Mouse (Mus musculus) telencephalon, adult 2 months (tissue): ENCODE data around the gene Tnnc1.

ENCODE experiments used
- DNase-seq: peaks from one replicate; pipeline ENCODE4 v3.0.0-alpha.2; 2011; ENCODE audit warnings: low read depth, low spot score

Gene Tnnc1

GRCm38 (mm10) chr14:31212499-31212898 lies 4.4 kb downstream of the Tnnc1 start:
- no peak for DNase-seq

GRCm38 (mm10) chr14:31213868-31214267 lies 5.8 kb downstream of the Tnnc1 start:
- no peak for DNase-seq

GRCm38 (mm10) chr14:31214684-31215083 lies 6.6 kb downstream of the Tnnc1 start:
- no peak for DNase-seq

GRCm38 (mm10) chr14:31215157-31216002 lies 7.3 kb downstream of the Tnnc1 start:
- DNase-seq, result no peak

GRCm38 (mm10) chr14:31216846-31217245 lies 8.7 kb downstream of the Tnnc1 start, which contains the start of gene Nisch:
Gene Nisch, minus strand, starts transcription at chr14:31216946.
- DNase-seq, result no peak

- DNase-seq, result no peak
Observed at GRCm38 (mm10) chr14:31217666-31218065, 9.6 kb downstream of the Tnnc1 start, which contains the start of gene Sema3g. Gene Sema3g, plus strand, starts transcription at chr14:31217860.

- DNase-seq, result no peak
Observed at GRCm38 (mm10) chr14:31226978-31227377, 18.9 kb downstream of the Tnnc1 start.

- no peak for DNase-seq
Observed at GRCm38 (mm10) chr14:31228234-31228633, 20.1 kb downstream of the Tnnc1 start.

GRCm38 (mm10) chr14:31230442-31230841 lies 22.3 kb downstream of the Tnnc1 start:
- DNase-seq, result no peak

GRCm38 (mm10) chr14:31232404-31233069 lies 24.4 kb downstream of the Tnnc1 start:
- no peak for DNase-seq

GRCm38 (mm10) chr14:31233070-31233995 lies 25.2 kb downstream of the Tnnc1 start:
- no peak for DNase-seq

- peak; percentile 58 for DNase-seq
Observed at GRCm38 (mm10) chr14:31233996-31234591, 26.0 kb downstream of the Tnnc1 start.

GRCm38 (mm10) chr14:31237101-31237882 lies 29.2 kb downstream of the Tnnc1 start:
- DNase-seq, result no peak

GRCm38 (mm10) chr14:31240528-31240927 lies 32.4 kb downstream of the Tnnc1 start:
- no peak for DNase-seq

GRCm38 (mm10) chr14:31244777-31245176 lies 36.7 kb downstream of the Tnnc1 start:
- DNase-seq, result no peak

GRCm38 (mm10) chr14:31245946-31246345 lies 37.8 kb downstream of the Tnnc1 start:
- no peak for DNase-seq

- no peak for DNase-seq
Observed at GRCm38 (mm10) chr14:31248396-31248795, 40.3 kb downstream of the Tnnc1 start.

- no peak for DNase-seq
Observed at GRCm38 (mm10) chr14:31250222-31251083, 42.3 kb downstream of the Tnnc1 start.

GRCm38 (mm10) chr14:31251084-31251604 lies 43.0 kb downstream of the Tnnc1 start, which contains the start of the genes Phf7 and Bap1:
Gene Phf7, minus strand, starts transcription at chr14:31251317.
Gene Bap1, plus strand, starts transcription at chr14:31251450.
- peak; percentile 79 for DNase-seq
